Mouse (Mus musculus): ENCODE measurements around the gene Gzmg. TPM values are rescaled to one million over a fixed set of nuclear protein-coding genes. Genes with fewer than 3 reads are reported as not detected.

The Gzmg gene
- polyA plus RNA-seq, 1 experiment: not detected

Other genes with a start within 250 kb of the Gzmg start
- 0.20 and 0.21 TPM in 2 replicates for gene Cma1, start 214.9 kb downstream of the Gzmg start, polyA plus RNA-seq (2012; rRNA removed)
- gene Cma2, start 208.6 kb downstream of the Gzmg start, polyA plus RNA-seq (2012; rRNA removed): 3.0 TPM in 1 of 2 replicates, not detected in the other
- gene Mcpt1, start 141.6 kb downstream of the Gzmg start, polyA plus RNA-seq (2012; rRNA removed): 6.1 and 74.1 TPM in 2 replicates
- gene Mcpt9, start 129.1 kb downstream of the Gzmg start, polyA plus RNA-seq (2012; rRNA removed): 0.06 and 0.21 TPM in 2 replicates
- gene Mcpt2, start 117.5 kb downstream of the Gzmg start, polyA plus RNA-seq (2012; rRNA removed): 1.2 and 14.5 TPM in 2 replicates
- 0.10 and 0.30 TPM in 2 replicates for gene Mcpt4, start 97.3 kb downstream of the Gzmg start, polyA plus RNA-seq (2012; rRNA removed)
- not detected in 2 replicates for gene Mcpt8, start 74.3 kb downstream of the Gzmg start, polyA plus RNA-seq (2012; rRNA removed)
- gene Ctsg, start 57.0 kb downstream of the Gzmg start, polyA plus RNA-seq (2012; rRNA removed): not detected in 2 replicates
- not detected in 2 replicates for gene Gzme, start 39.0 kb downstream of the Gzmg start, polyA plus RNA-seq (2012; rRNA removed)
- not detected in 2 replicates for gene Gzmd, start 27.0 kb downstream of the Gzmg start, polyA plus RNA-seq (2012; rRNA removed)
- gene Gzmn, start 15.0 kb upstream of the Gzmg start, polyA plus RNA-seq (2012; rRNA removed): not detected in 2 replicates
- not detected in 2 replicates for gene Gzmf, start 51.8 kb upstream of the Gzmg start, polyA plus RNA-seq (2012; rRNA removed)
- gene Gzmc, start 75.1 kb upstream of the Gzmg start, polyA plus RNA-seq (2012; rRNA removed): 0.22 TPM in 1 of 2 replicates, not detected in the other
- 21.5 and 33.5 TPM in 2 replicates for gene Gzmb, start 102.7 kb upstream of the Gzmg start, polyA plus RNA-seq (2012; rRNA removed)
- 0.01 TPM in 1 of 2 replicates, not detected in the other for gene Atp12a, start 205.5 kb upstream of the Gzmg start, polyA plus RNA-seq (2012; rRNA removed)
- gene Rnf17, start 243.0 kb upstream of the Gzmg start, polyA plus RNA-seq (2012; rRNA removed): not detected in 2 replicates

All from large intestine, adult 2 months (tissue).